Mouse (Mus musculus) megakaryocyte, adult 5-6 weeks (primary cell): ENCODE measurements at regions not wholly inside any gene's neighbourhood (a gene's known extent, or its start where the extent isn't known, plus 50 kb on each side); places are given as distances from the start of the nearest gene placed in this dataset.

ENCODE experiments used
- ATAC-seq: 2 replicates; pipeline ENCODE4 v1.8.0; 2016; ENCODE audit warnings: mild to moderate bottlenecking, inconsistent platforms; ENCODE audit not compliant: poor library complexity, severe bottlenecking

DNA sequence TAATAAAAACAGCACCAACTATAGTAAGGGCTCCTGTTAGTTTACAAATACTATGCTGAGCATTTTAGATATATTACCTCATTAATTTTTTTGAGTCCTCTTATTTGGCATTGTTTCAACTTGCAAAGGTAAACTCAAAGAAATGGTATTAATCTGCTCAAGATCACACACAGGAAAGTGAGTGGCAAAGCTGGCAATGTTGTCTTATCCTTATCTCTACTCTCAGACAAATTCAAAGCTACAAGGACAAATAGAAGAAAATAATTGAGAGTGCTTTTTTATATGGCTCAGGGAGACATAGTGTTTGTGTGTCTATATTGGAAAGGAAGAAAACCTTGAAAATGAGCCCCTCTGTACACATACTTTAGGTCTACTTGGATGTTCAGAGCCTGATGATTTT, 411.9 kb upstream of the Mgat4c start:
- no peak for ATAC-seq

DNA sequence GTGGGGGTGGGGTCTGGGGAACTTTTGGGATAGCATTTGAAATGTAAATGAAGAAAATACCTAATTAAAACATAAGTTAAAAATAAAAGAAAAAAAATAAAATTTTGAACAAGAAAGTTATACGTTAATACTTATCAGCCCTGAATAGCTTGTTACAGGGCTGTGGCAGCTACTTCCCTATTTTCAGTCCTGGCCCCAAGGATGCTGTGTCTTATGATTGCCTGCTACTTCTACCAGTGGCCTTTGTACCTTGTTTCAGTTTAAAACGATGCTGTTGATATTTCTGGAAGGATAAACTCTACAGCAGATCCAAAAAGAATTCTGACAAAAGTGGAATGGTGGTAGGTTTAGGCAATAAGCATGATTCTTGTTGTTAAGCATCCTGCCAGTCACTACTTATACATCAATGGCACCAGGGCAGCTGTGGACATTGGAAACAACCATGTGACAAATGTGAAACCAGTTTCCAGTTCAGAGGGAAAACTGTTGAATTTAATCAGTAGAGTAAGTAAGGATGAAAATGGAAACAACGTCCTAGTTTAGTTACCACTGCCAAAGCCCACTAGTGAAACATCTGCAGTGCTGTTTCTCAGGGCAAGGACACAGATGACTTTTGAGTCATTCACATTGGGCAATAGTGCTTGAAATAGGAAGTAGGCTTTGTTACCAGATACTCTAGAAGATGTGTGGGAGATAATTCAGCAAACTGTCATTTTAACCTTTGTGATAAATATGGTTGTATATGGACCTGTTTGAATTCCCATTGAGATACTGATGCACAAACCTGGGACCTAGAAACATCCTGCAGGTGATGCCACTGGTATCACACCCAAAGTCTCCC, 409.6 kb upstream of the Mgat4c start:
- peak; percentile 95 for ATAC-seq

DNA sequence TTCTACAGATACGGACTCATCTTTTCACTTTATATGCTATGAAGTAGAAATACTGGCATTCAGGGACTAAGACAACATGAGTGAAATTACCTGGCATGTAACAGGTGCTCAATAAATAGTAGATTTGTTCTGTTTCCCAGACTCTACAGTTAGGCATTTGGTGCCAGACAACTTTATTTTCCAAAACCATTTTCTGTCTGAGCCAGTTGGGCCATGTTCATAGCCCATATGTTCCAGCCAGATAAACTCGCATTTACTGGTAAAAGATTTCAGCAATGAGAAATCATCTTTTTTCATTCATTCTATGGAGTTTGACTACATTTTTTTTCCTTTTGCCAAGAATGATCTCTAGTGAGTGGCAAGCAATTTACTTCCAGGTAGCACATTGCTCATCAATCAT, 393.2 kb upstream of the Mgat4c start:
- no peak for ATAC-seq

DNA sequence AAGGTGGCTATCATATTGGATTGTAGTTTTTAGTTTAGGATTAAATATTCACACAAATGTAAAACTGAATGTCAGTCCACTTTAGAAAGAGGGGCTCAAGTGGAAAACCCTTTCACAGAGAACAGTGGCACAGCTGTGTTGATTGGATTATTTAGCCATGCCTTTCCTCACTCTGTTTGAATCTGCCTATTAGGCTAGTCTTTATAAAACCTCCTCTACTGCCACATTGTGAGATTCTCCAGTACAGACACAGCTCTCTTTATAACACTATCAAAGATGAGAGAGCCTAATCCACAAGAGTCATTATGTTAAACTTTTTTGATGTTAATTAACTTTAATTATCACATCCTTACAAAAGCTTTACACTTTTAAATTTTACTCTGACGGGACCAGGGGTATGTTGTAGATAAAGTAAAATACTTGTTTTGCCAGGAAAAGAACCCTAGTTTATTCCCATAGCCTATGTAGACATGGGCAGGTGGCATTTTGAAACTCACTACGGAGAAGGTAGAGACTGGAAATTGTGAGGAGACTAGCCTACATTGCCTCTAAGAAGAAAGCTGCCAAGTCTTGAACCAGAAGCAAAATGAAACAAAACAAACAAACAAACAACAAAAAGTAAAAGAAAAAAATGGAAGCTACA, 379.0 kb upstream of the Mgat4c start:
- ATAC-seq: no peak

DNA sequence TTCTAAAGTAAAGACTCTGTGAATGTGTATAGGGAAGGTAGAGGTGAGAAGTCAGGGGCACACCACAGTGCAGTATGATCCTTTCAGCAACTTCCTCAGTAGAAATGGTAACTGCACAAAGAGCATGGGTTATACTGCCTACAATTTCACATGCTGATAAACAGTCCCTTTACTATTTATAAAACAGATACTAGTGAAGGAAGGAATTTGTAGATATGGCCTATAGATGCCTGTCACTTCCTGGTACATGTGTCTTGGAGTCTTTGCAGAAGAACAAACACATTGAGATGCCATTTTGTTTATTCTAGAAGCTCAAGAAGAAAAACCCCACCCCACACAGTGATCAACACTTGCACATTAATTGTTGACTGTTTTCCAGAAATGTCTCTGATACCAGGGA, 377.2 kb upstream of the Mgat4c start:
- ATAC-seq: no peak

DNA sequence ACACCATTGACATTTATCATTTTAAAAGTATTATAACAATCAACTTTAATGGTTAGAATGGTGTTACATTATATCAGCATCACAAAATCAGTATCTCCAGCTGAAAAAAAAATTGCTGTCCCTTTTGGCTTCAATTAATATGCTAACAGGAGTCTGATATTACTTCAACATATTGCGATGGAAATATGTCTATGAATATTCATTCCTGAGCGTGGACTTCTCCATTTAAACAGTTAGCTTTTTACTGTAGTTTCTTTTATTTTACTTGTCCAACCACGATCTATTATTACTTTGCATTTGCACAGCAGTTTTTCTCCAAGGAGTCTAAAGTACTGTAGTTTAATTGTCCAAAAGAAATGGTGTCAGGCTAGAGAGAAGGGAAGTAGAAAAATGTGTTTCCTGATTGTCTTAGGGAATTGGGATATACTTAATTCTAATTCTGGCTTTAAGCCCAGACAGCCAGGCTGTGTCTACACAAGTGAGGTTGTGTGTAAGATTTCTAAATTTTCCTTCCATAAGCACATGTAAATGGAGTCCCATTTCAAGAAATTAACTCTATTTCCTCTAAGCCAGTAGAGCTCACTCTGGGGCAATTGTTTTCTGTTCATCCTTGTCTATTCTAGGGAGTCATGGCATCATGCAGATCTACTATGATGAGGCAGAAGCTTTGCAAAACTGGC, 364.5 kb upstream of the Mgat4c start:
- no peak for ATAC-seq

DNA sequence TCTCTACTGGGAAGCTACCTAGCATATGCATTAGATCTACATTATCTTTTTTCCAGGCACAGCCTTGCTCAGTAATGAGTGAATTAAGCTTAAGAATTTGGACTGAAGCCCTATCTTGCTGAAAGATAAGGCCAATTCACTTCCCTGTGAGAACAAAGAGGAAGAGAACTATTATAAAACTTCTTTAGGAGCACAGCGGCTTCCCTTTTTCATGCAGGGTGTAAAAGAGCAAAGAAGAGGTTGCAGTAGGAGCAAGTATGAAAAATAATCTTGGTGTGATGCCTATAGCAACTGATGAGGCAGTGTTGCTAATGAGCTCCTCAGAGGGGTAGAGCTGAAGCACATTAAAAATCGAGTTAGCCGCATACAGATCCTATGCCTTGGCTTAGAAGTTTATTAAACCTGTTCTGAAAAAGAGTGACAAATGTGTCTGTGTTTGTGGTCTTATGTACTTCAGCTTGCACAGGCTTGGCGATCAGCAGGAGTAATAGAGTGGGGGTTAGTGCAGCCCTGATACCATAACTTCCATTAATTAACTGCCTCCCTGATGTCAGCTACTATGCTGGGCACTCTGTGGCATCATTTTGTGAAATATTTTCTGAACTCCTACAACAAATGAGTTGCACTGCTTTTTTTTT, 360.1 kb upstream of the Mgat4c start:
- peak; percentile 78 for ATAC-seq

DNA sequence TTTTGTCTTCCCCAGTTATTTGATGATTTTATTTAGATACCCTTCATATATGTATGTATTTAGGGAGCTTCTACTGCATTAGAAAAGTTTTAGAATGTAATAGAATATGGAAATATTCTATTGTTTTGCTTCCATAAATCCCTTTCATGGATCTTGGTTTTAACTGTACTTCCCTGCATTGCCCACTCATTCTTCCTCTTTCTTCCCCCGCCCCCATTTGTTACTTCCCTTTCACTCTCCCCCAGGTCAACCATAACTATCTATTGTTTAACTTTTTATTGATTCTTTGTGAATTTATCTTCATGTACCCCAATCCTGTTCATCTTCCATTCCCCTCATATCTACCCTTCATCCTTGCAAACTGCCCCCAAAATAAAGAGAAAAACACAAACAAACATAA, 356.8 kb upstream of the Mgat4c start:
- ATAC-seq: peak; percentile 58; the same call in 1 of the 2 replicates

DNA sequence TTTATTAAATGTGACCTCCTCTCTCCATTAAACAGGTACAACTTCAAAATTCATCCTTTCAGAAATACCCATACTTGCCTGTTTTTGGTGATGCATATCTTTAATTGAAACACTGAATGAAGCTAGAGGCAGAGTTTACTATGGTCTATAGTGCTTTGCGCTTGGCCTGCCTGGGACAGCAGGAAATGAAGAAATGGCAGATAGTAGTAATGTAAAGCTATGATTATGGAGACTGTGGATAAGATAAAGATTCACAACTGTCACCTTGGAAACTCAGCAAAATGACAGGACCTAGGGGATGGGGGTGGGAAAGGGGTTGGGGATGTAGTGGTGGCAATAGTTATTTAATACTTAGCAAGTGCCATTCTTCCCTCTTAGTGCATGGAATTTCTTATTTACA, 352.7 kb upstream of the Mgat4c start:
- ATAC-seq: no peak

DNA sequence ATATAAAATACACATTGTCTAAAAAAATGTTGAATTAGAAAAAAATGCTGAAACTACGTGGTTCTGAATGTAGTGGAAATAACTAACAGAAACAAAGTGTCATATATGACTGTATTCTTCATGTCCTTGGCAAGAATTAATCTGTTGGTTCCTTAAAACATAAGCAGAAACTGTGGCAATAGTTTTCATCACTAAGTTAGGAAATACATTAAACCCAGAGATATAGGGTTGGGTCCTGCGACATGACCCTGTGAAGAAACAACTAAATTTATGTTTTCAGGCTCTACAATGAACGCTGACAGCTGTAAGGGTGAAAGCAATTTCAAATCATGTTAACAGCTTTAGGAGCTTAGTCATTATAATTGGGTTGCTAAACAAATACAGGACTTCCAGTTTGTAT, 351.2 kb upstream of the Mgat4c start:
- peak; percentile 68 for ATAC-seq

DNA sequence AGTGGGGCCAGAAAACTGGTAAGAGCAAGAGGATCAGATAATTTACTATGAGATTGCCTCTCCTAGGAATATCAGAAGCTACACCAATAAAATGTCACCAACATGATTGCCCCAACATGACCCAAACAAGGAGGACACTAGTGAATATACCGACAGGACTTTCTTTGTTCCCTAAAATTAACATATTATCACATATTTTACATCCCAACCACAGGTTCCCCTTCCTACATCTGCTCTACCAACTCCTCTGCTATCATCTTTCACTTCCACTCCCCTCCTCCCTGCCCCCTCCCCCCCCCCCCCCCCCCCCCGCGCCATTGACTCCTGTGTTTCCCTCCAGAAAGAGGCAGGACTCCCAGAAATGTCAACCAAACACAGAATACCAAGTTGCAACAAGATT, 346.2 kb upstream of the Mgat4c start:
- peak; percentile 74 for ATAC-seq

DNA sequence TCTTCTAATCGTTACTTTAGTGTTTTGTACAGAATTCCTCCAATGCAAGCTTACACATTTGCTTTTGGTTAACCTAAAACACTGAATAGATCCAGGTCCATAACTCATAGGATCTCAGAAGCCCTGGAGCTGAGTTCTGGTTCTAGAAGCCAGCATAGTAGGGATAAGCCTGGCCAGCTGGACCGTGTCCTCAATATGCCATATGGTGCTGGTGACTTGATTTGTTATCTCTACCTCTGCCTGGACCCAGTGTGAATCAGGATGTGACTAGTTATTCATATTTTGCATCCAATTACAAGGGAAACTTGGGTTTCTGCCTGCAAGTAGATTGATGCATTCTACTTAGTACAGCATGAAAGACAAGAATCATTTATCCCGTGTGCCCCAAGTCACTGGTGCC, 341.7 kb upstream of the Mgat4c start:
- ATAC-seq: no peak

DNA sequence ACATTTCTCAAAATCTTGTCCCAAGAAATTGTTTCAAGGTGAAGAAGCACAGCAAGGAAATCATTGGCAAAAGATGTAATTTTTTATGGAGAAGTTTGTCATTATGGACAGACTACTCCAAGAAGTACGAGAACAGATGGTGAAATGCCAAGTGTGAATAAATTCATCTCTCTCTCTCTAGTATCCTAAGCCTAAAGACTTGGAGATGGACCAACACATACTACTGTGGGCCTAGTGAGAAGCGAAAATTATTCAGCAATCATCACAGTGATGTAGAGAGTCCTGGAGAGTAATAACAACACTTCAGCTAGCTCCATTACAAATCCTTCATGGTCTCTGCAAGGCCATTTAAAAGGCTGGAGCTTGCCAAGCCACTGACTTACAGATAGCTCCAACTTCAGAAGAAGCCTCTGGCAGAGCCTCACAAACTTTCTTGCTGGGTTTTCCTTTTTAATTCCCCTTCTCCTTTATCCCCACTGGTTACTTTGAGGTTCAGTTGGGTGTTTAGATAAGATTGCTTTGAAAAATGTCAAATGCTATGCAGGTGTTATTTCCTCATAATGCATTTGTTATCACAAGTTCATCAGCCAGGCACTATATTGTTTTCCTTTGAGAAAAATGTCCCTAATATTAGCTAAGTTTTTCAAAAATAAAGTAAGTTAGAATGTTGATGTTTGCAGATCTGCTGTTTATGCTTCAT, 330.9 kb upstream of the Mgat4c start:
- ATAC-seq: no peak

DNA sequence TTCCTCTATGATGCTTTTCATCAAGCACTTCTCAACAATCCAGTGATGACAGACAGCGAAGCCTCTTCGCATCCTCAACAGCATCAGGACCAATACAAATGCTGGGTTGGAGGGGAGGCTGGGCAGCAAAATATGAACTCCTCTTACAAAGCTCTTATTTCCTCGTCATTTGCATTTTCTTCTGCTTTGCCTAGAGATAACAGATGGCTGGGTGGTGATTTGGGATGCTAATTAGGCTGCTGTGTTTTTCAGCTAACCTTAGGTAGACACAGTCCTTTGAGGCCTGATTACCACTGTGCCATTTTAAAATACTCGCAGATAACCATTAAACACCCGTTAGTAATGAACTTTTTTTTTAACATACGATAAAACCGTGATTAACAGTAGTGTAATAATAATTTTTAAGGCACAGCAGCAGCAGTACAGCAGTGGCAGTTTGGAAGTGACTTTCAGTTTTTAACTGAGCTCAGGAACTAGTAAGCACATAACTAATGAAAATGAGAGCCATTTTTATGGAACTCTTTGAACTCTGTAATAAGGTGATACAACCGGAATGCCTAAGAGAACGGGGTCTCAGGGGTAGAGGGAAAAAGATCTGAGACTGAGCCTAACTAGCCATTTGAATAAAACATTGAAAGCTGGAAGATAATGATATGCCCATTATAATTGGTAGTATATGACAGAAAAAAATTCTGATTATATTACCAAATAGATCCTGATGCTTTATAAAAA, 307.3 kb upstream of the Mgat4c start:
- ATAC-seq: no peak

DNA sequence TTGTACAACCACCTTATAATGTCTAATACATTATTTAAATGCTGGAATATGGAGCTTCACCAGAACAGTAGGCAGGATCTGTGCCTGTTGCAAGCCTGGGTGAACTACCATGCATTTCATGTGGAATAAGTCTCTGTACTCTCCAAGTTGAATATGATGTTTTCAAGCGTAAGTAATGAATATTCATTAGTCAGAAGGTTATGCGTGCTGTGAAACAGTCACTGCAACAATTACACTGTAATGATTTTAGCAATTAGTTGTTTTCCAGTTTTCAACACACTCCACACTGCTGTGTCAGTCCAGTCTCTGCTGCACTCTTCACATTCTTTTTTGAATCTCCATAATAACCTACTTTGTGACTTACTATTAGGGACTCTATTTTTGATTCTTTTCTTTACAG, 287.9 kb upstream of the Mgat4c start:
- no peak for ATAC-seq

DNA sequence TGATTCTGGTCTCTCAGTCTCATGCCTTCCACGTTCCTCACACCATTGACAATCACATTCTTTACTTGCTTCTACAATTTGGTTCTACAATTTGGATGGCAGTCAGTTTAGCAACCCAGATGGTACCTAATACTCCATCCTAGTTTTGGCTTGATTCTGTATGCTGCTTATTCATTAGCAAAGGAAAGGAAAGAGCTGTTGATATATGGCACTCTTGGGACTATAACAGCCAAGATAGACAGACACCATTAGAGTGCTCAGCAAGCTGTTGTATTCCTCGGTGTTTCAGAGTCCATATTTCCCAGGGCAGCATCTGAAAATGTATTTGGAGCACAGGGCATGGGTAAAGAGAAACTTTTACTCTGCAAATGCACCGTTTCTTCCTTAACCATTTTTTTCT, 282.1 kb upstream of the Mgat4c start:
- no peak for ATAC-seq

DNA sequence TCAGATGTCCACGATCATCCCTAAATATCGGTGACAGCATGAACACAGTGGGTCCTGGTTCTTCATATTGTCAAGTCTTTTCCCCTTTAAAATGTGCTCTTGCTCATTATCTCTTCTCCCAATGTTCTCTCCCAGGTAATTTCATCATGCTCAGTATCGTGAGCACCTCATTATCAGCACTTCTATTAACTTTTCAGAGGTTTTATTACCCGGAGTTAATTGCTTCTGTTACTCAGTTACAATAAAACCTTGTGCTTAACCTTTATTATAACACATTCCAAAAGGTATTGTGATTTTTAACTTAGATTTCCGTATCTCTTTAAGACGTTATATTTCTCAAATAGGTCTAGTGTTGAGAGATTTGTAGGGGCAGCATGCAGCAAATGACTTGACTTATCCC, 266.0 kb upstream of the Mgat4c start:
- ATAC-seq: no peak

DNA sequence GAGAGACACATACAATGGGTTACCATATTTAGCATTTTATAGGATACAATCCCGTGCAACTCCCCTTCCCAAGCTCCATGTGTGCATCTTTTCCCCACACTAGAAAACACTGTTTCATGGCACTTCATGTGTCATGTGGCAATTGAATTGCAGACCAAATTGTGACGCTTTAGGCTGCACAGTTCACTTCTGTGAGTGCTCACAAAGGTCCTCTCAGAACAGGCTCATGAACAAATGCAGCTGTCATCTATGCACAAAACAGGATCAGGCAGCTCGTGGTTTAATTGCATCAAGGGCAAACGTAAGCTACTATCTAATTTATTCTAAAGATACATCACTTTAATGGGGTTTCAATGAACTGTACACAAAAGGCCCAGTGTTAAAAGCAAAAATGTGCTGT, 258.7 kb upstream of the Mgat4c start:
- ATAC-seq: no peak
